Mouse (Mus musculus): Measurements from ENCODE around the gene Psen1.

Psen1 gene

DNA sequence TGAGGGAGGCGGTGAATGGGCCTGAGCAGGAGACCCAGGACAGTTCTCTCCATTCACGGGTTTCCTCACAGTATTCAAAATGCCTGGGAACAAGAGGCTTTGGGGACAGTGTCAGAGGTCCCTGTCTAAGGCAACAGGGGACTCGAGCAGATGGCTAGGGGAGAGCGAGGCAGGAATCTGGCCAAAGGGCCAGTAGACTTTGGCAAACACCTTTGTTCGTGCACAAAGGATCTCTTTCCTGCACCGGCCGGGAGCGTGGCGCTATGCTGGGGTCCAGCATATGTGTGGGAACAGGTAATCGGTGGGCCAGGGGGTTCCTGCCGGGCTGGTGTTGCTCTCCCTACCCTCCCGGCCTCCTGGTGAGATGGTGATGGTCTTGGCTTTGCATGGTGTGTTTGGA is 87.7 kb downstream of the Psen1 start:
- DNase-seq (ENCODE audit: low read depth in 1 of 2, low spot score in 2 of 2), result no peak

DNA sequence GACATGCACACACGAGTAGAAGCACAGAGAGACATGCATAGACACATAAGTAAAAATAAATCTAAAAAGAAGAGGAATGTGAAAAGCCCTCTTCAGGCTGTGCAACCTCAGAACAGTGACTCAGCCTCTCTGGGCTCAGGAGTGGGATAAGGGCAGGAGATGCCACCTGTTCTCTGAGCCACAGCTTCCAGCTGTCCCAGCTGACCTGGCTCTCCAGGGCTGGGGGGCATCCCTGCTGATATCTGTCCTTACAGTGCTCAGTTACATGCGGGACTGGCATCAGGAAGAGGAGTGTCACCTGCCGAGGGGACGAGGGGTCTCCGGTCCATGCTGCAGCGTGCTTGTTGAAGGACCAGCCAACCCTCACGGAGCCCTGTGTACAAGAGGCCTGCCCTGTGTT is 88.8 kb downstream of the Psen1 start:
- DNase-seq (ENCODE audit: low read depth in 1 of 2, low spot score in 2 of 2), result no peak

- no peak for DNase-seq (ENCODE audit: low read depth in 1 of 2, low spot score in 2 of 2)
Observed at GRCm38 (mm10) chr12:83780181-83780580, 92.2 kb downstream of the Psen1 start.

GRCm38 (mm10) chr12:83781204-83781603 is 93.3 kb downstream of the Psen1 start:
- no peak for DNase-seq (ENCODE audit: low read depth in 1 of 2, low spot score in 2 of 2)

DNA sequence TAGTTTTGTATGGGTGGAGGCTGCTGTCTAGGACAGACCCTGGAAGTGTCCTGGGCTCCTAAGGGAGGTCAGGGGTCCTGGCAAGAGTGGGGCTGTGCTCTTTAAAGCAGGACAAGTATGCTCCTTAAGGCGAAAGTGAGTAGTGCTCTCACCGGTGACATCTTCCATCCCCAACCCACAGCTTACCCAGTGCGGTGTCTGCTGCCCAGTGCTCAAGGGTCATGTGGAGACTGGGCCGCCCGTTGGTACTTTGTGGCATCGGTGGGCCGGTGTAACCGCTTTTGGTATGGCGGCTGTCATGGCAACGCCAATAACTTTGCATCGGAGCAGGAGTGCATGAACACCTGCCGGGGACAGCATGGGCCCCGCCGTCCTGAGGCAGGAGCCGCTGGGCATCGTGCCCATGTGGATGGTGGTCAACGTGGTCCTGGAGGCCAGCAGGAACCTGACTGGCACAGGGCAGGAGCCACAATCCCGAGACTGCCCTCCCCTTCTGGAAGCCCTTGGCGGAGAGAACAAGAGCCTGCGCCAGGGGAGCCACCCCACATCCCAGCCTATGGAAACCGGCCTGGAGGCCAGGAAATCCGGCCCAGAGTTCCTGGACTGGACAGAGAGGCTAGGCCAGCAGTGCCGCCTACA is 93.8 kb downstream of the Psen1 start:
- no peak for DNase-seq (ENCODE audit: low read depth in 1 of 2, low spot score in 2 of 2)

- no peak for DNase-seq (ENCODE audit: low read depth in 1 of 2, low spot score in 2 of 2)
Observed at GRCm38 (mm10) chr12:83782669-83783068, 94.7 kb downstream of the Psen1 start.

Data from monocyte, adult 2 months (primary cell).